8 mouse cellular contexts compared by ENCODE assay signal in genomic region chr7:42693251-42693650, GRCm38 (mm10). TPM values are rescaled to one million over a fixed set of nuclear protein-coding genes. Genes with fewer than 3 reads are reported as not detected.
DNase-seq lines count a peak whose midpoint lies in the region; ATAC-seq lines count a peak whose summit lies in the region.
"Not testable (repeated sequence)": the region's sequence is repeated elsewhere in the genome, so short reads cannot be mapped to it uniquely, and the experiment has no call there.

No protein-coding gene starts in this region.

- H3K27ac ChIP-seq in hindbrain, embryonic 12.5 days, result 0 out of 2 replicates have a peak overlapping the region, but pooled peaks have one; percentile 62
- not testable (repeated sequence) for H3K27ac ChIP-seq in liver, embryonic 13.5 days; midbrain, embryonic 11.5 days (ENCODE audit: low read depth, low read length)
- H3K27ac ChIP-seq in stomach, embryonic 14.5 days (ENCODE audit: low read length), result peak overlapping the region; percentile 48; the same call in 1 of the 2 replicates

- H3K9me3 ChIP-seq in hindbrain, embryonic 12.5 days (replicated peaks); liver, embryonic 13.5 days (replicated peaks); midbrain, embryonic 11.5 days (ENCODE audit: control insufficient read depth, low read length); stomach, embryonic 14.5 days (ENCODE audit: control insufficient read depth, low read depth, low read length): not testable (repeated sequence)

- ATAC-seq in hindbrain, embryonic 12.5 days (ENCODE audit: low FRiP score); liver, embryonic 13.5 days (ENCODE audit: low read depth): not testable (repeated sequence)
- 0 out of 2 replicates have a peak, but pooled peaks have one; percentile 20 for ATAC-seq in midbrain, embryonic 11.5 days (ENCODE audit: low FRiP score)
- ATAC-seq in stomach, embryonic 14.5 days (ENCODE audit: insufficient number of reproducible peaks, insufficient read depth, low FRiP score, low read depth), result peak; percentile 29; the same call in 1 of the 2 replicates

- H3K4me2 ChIP-seq in hindbrain, embryonic 12.5 days (replicated peaks), result peak overlapping the region; percentile 47
- peak overlapping the region; percentile 65 for H3K4me2 ChIP-seq in liver, embryonic 13.5 days
- peak overlapping the region; percentile 45 for H3K4me2 ChIP-seq in midbrain, embryonic 11.5 days
- peak overlapping the region; percentile 44 for H3K4me2 ChIP-seq in stomach, embryonic 14.5 days (replicated peaks; ENCODE audit: low read depth, low read length)

- H3K9ac ChIP-seq in hindbrain, embryonic 12.5 days, result peak overlapping the region; percentile 59
- peak overlapping the region; percentile 71 for H3K9ac ChIP-seq in liver, embryonic 13.5 days
- H3K9ac ChIP-seq in midbrain, embryonic 11.5 days (ENCODE audit: low read length), result peak overlapping the region; percentile 60
- not testable (repeated sequence) for H3K9ac ChIP-seq in stomach, embryonic 14.5 days (replicated peaks; ENCODE audit: low read depth, low read length)

- peak; percentile 6 for DNase-seq in MN1 (ENCODE audit: low spot score)
- DNase-seq in embryo, embryonic 11 days, result peak; percentile 49
- DNase-seq in forelimb bud, embryonic 11.5 days (ENCODE audit: low read depth, low spot score), result peak; percentile 12
- peak; percentile 14 for DNase-seq in kidney, postnatal 10 days
- DNase-seq in liver, embryonic 13.5 days; midbrain, embryonic 11.5 days (ENCODE audit: low spot score, missing footprints): not testable (repeated sequence)

- not testable (repeated sequence) for H3K4me1 ChIP-seq in hindbrain, embryonic 12.5 days; liver, embryonic 13.5 days (replicated peaks); midbrain, embryonic 11.5 days (ENCODE audit: control insufficient read depth, insufficient read depth, low read length); stomach, embryonic 14.5 days (ENCODE audit: control insufficient read depth, insufficient read depth, low read length)

- H3K27me3 ChIP-seq in hindbrain, embryonic 12.5 days; liver, embryonic 13.5 days; midbrain, embryonic 11.5 days (ENCODE audit: control insufficient read depth, insufficient read depth, low read length); stomach, embryonic 14.5 days (ENCODE audit: control insufficient read depth, insufficient read depth, low read length): not testable (repeated sequence)

- 3% methylated on average over 4 of the region's 4 CpGs for WGBS in hindbrain, embryonic 12.5 days
- 1% methylated on average over 4 of the region's 4 CpGs for WGBS in liver, embryonic 13.5 days (ENCODE audit: insufficient replicate concordance)
- 2% methylated on average over 4 of the region's 4 CpGs for WGBS in midbrain, embryonic 11.5 days
- WGBS in stomach, embryonic 14.5 days, result under 1% methylated on average over 4 of the region's 4 CpGs

- peak overlapping the region; percentile 48 for H3K4me3 ChIP-seq in hindbrain, embryonic 12.5 days
- peak overlapping the region; percentile 66 for H3K4me3 ChIP-seq in liver, embryonic 13.5 days (replicated peaks)
- H3K4me3 ChIP-seq in midbrain, embryonic 11.5 days (ENCODE audit: low read depth, low read length), result peak overlapping the region; percentile 42
- peak overlapping the region; percentile 50 for H3K4me3 ChIP-seq in stomach, embryonic 14.5 days (ENCODE audit: low read depth, low read length)

- not testable (repeated sequence) for H3K36me3 ChIP-seq in hindbrain, embryonic 12.5 days; liver, embryonic 13.5 days; midbrain, embryonic 11.5 days (ENCODE audit: control insufficient read depth, insufficient read depth, low read length); stomach, embryonic 14.5 days (ENCODE audit: control insufficient read depth, insufficient read depth, low read length)

RNA-seq across cellular contexts. Expression of gene Zfp975, which starts 0.7 kb away (rescaled TPM):
- polyA plus RNA-seq in hindbrain, embryonic 12.5 days (2016; fragmentation: Nextera tagmentation; extraction: Ambion mirVana), result 8.2 and 8.6 TPM in 2 replicates
- 2.1 and 2.6 TPM in 2 replicates for polyA plus RNA-seq in liver, embryonic 13.5 days (2015; fragmentation: Nextera tagmentation; extraction: Ambion mirVana)
- 8.3 and 8.6 TPM in 2 replicates for polyA plus RNA-seq in midbrain, embryonic 11.5 days (2014; fragmentation: Nextera tagmentation; extraction: Ambion mirVana)
- polyA plus RNA-seq in stomach, embryonic 14.5 days (2014; fragmentation: Nextera tagmentation; extraction: Ambion mirVana), result 9.5 and 10.8 TPM in 2 replicates

RNA-seq across cellular contexts. Expression of gene Gm17067, which starts 33.6 kb away (rescaled TPM):
- polyA plus RNA-seq in hindbrain, embryonic 12.5 days (2016; fragmentation: Nextera tagmentation; extraction: Ambion mirVana), result not detected in 2 replicates
- polyA plus RNA-seq in liver, embryonic 13.5 days (2015; fragmentation: Nextera tagmentation; extraction: Ambion mirVana), result not detected in 2 replicates
- not detected in 2 replicates for polyA plus RNA-seq in midbrain, embryonic 11.5 days (2014; fragmentation: Nextera tagmentation; extraction: Ambion mirVana)
- not detected in 2 replicates for polyA plus RNA-seq in stomach, embryonic 14.5 days (2014; fragmentation: Nextera tagmentation; extraction: Ambion mirVana)

RNA-seq across cellular contexts. Expression of gene Zfp976, which starts 50.9 kb away (rescaled TPM):
- 3.4 and 3.7 TPM in 2 replicates for polyA plus RNA-seq in hindbrain, embryonic 12.5 days (2016; fragmentation: Nextera tagmentation; extraction: Ambion mirVana)
- polyA plus RNA-seq in liver, embryonic 13.5 days (2015; fragmentation: Nextera tagmentation; extraction: Ambion mirVana), result 1.1 and 1.7 TPM in 2 replicates
- 0.97 and 0.98 TPM in 2 replicates for polyA plus RNA-seq in midbrain, embryonic 11.5 days (2014; fragmentation: Nextera tagmentation; extraction: Ambion mirVana)
- polyA plus RNA-seq in stomach, embryonic 14.5 days (2014; fragmentation: Nextera tagmentation; extraction: Ambion mirVana), result 5.3 and 5.9 TPM in 2 replicates
